Mouse (Mus musculus) liver, postnatal 0 days (tissue): ENCODE results near the gene Gm21970.

Experiments used
- CTCF ChIP-seq: sonication (generic); IDR thresholded peaks from 2 replicates; pipeline ENCODE4 v1.5.1; 2016; ENCODE audit warnings: antibody characterized with exemption, low read depth
- EP300 ChIP-seq: IDR thresholded peaks from 2 replicates; pipeline ENCODE4 v1.6.1; 2016; ENCODE audit warnings: antibody characterized with exemption, low read depth, mild to moderate bottlenecking

GRCm38 (mm10) chr16:91376701-91377100 lies 14.8 kb upstream of the Gm21970 start:
- TF ChIP-seq CTCF, result no peak
- TF ChIP-seq EP300, result no peak
